Mouse (Mus musculus) liver, postnatal 0 days (tissue): ENCODE measurements around the gene Glycam1.

Source experiments
- CTCF ChIP-seq: sonication (generic); IDR thresholded peaks from 2 replicates; pipeline ENCODE4 v1.5.1; 2016; ENCODE audit warnings: antibody characterized with exemption, low read depth
- EP300 ChIP-seq: IDR thresholded peaks from 2 replicates; pipeline ENCODE4 v1.6.1; 2016; ENCODE audit warnings: antibody characterized with exemption, low read depth, mild to moderate bottlenecking

DNA sequence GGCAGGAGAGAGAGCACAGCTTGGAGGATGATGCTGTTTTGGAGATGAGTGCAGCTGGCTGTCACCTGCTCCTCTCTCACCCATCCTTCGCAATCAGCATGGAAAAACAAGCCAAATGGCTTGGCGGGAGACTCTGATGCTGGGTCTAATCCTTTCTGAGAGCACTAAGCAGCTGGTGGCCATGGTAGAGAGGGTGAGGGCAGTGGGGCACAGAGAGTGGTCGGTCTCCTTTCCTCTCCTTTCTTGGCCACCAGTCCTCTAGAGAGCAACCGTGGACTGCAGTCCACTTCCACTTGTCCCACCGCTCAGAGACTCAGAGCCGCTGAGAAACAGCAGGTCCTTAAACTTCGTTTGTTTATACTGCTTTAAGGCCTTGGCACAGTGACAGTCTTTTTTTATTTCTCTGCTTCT, 51.3 kb downstream of the Glycam1 start:
- TF ChIP-seq CTCF (no peak), EP300 (no peak)
